Mouse (Mus musculus): ENCODE measurements around the gene Esam. TPM values are rescaled to one million over a fixed set of nuclear protein-coding genes. Genes with fewer than 3 reads are reported as not detected.

Esam gene
- polyA plus RNA-seq, 1 experiment from 2014 or later: 35.7 TPM

DNA sequence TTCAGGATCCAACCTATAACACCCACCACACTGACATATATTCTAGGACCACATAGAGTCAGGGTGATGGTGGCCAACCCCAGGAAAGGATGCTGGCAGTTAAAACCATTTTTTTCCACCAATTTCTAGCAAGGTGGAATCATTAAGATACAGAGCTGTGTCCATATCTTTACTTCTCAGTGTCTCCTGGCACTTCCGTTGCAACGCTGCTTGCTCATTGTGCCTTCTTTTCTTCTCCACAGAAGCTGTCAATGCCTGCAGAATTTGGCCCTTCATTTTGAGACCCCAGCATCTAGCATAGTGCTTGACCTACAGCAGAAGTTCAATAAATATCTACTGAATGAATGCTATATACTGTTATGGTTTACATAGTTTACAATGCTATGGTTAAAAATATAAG is 39.1 kb downstream of the Esam start:
- Histone ChIP-seq H3K4me2 (ENCODE audit: low read depth) (no peak overlapping the region), H3K9me3 (ENCODE audit: control insufficient read depth, low read length) (no peaks in the 10 kb centered on the region), H3K4me1 (ENCODE audit: control insufficient read depth, insufficient read depth, low read length) (no peaks in the 10 kb centered on the region), H3K9ac (ENCODE audit: low read length) (no peak overlapping the region), H3K36me3 (ENCODE audit: control insufficient read depth, insufficient read depth, low read length) (no peaks in the 10 kb centered on the region), H3K4me3 (ENCODE audit: low read depth, low read length) (no peak overlapping the region), H3K27me3 (ENCODE audit: control insufficient read depth, insufficient read depth, low read length) (no peaks in the 10 kb centered on the region), H3K27ac (ENCODE audit: low read depth, low read length) (no peak overlapping the region)
- ATAC-seq (ENCODE audit: insufficient read depth, low FRiP score, low TSS enrichment) (no peak), DNase-seq (ENCODE audit: low spot score) (no peak)
- 86% methylated on average over 2 of the region's 2 CpGs for WGBS

DNA sequence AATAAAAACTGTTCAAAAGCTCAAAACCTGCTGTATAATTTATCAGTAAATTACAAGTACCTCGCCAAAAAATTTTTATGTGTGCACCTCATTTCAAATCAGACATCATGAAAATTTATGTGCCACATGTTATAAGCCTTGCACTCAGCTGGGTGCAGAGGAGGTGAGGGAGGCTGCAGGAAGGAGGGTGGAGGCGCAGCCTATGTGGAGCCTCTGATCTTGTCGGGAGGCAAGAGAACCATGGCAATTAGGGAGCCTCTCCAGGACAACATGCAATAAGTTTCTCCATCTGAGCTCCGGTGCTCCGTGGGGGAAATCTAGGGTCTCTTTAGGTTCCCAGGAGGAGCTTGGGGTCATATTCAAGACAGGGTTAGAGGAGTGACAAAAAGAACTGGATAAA is 39.6 kb downstream of the Esam start:
- 33% methylated on average over 5 of the region's 5 CpGs for WGBS
- Histone ChIP-seq H3K9ac (ENCODE audit: low read length) (no peak overlapping the region), H3K27ac (ENCODE audit: low read depth, low read length) (no peak overlapping the region)

DNA sequence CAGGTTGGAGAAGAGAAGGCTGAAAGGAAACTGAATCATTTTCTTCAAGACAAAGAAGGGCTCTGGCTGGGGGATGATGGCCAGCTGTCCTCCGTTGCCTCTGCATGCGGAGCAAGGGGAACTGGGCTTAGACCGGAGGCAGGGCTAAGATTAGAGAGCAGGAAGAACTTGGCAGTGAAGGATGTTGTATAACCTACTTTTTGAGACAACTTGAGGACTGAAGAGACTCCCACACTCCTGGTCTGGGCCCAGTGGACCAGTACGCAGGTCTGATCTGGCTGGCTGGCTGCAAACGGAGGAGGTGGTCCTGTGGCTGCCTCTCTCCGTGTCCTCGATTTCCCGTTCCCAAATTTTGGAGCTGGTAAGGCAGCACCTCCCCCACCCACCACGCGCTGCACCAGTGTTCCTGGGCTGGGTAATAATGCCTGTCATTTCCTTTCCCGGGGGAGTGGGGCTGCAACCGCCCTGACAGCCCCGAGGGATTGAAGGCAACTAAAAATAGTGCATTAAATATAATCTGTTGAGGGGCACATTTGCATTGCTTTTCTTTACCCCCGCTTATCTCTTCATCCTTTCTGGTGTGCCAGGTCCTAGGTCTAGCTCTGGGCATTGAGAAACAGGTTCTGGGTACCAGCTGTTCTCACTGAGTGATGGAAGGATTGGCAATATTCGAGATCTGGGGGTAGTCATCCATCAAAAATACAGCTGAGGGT is 40.2 kb downstream of the Esam start:
- no peaks in the 10 kb centered on the region for H3K27me3 ChIP-seq (ENCODE audit: control insufficient read depth, insufficient read depth, low read length)
- WGBS: 39% methylated on average over 15 of the region's 15 CpGs
- no peaks in the 10 kb centered on the region for H3K36me3 ChIP-seq (ENCODE audit: control insufficient read depth, insufficient read depth, low read length)
- no peak for DNase-seq (ENCODE audit: low spot score)
- no peak for ATAC-seq (ENCODE audit: insufficient read depth, low FRiP score, low TSS enrichment)
- no peaks in the 10 kb centered on the region for H3K4me1 ChIP-seq (ENCODE audit: control insufficient read depth, insufficient read depth, low read length)
- no peak overlapping the region for H3K4me3 ChIP-seq (ENCODE audit: low read depth, low read length)
- H3K4me2 ChIP-seq (ENCODE audit: low read depth): no peak overlapping the region
- H3K9me3 ChIP-seq (ENCODE audit: control insufficient read depth, low read length): no peaks in the 10 kb centered on the region
- no peak overlapping the region for H3K9ac ChIP-seq (ENCODE audit: low read length)
- H3K27ac ChIP-seq (ENCODE audit: low read depth, low read length): no peak overlapping the region

More for the DNA sequence above, 39.6 kb downstream of the Esam start:
- no peak for ATAC-seq (ENCODE audit: insufficient read depth, low FRiP score, low TSS enrichment)
- no peaks in the 10 kb centered on the region for H3K27me3 ChIP-seq (ENCODE audit: control insufficient read depth, insufficient read depth, low read length)
- DNase-seq (ENCODE audit: low spot score): no peak
- no peaks in the 10 kb centered on the region for H3K36me3 ChIP-seq (ENCODE audit: control insufficient read depth, insufficient read depth, low read length)
- H3K9me3 ChIP-seq (ENCODE audit: control insufficient read depth, low read length): no peaks in the 10 kb centered on the region
- H3K4me1 ChIP-seq (ENCODE audit: control insufficient read depth, insufficient read depth, low read length): no peaks in the 10 kb centered on the region
- H3K4me3 ChIP-seq (ENCODE audit: low read depth, low read length): no peak overlapping the region
- H3K4me2 ChIP-seq (ENCODE audit: low read depth): no peak overlapping the region

DNA sequence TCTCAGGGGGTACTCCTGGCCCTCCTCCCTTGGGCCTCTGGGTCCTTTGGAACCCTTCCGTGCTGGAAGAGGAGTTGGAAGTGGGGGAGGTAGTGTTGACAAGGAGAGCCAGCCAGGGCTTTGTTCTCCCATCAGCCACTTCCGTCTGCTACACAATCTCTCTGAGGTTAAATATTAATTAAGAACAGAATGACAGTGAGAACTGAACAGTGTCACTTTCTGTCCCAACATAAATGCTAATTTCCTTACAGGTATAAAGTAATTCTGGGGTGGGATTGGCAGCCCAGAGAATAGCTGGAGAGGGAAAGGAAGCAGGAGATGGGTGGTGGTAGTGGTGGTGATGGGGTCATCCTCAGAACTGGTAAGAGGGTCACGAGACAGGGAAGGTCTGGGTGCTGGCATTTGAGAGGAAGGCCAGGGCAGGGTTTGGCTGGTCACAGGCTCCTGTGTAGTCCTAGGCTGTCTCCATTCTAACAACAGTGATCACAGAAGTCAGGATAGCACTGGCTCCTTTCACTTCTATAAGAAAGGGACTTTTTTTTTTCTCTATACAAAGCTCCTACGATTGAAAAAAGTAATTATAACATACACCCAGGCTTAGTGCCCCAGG is 40.8 kb downstream of the Esam start:
- Histone ChIP-seq H3K9ac (ENCODE audit: low read length) (no peak overlapping the region), H3K27ac (ENCODE audit: low read depth, low read length) (no peak overlapping the region), H3K4me3 (ENCODE audit: low read depth, low read length) (no peak overlapping the region), H3K36me3 (ENCODE audit: control insufficient read depth, insufficient read depth, low read length) (no peaks in the 10 kb centered on the region), H3K9me3 (ENCODE audit: control insufficient read depth, low read length) (no peaks in the 10 kb centered on the region), H3K27me3 (ENCODE audit: control insufficient read depth, insufficient read depth, low read length) (no peaks in the 10 kb centered on the region), H3K4me2 (ENCODE audit: low read depth) (no peak overlapping the region), H3K4me1 (ENCODE audit: control insufficient read depth, insufficient read depth, low read length) (no peaks in the 10 kb centered on the region)
- DNase-seq (ENCODE audit: low spot score) (no peak), ATAC-seq (ENCODE audit: insufficient read depth, low FRiP score, low TSS enrichment) (no peak)
- 42% methylated on average over 4 of the region's 4 CpGs for WGBS

DNA sequence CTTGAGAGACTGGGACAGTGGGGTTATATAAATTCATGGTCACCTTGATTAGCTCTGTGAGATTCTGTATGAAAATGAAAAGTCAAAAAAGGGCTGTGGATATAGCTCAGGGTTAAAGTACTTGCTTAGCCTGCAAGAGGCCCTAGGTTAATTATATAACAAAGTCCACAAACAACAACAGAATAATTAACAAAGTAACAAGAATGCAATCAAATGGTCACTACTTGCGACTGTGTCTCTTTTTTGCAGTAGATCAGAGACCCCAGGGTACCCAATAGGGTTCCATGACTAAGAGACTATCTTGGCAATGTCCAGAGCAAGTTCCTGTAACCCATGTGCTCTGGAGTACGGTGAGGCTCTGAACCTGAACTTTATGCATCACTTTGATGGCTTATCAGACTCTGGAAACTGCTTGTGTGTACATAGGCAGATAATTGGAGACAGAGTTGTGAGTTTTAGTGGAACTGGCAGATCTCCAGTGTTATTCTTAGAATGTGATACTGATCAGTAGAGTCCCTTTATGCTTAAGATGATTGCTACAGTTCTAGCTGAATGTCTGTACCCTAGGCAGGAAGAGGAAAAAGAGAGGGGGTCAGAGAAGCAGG is 41.5 kb downstream of the Esam start:
- Histone ChIP-seq H3K4me1 (ENCODE audit: control insufficient read depth, insufficient read depth, low read length) (no peaks in the 10 kb centered on the region), H3K27me3 (ENCODE audit: control insufficient read depth, insufficient read depth, low read length) (no peaks in the 10 kb centered on the region), H3K9me3 (ENCODE audit: control insufficient read depth, low read length) (no peaks in the 10 kb centered on the region), H3K4me3 (ENCODE audit: low read depth, low read length) (no peak overlapping the region), H3K36me3 (ENCODE audit: control insufficient read depth, insufficient read depth, low read length) (no peaks in the 10 kb centered on the region), H3K4me2 (ENCODE audit: low read depth) (no peak overlapping the region), H3K9ac (ENCODE audit: low read length) (no peak overlapping the region), H3K27ac (ENCODE audit: low read depth, low read length) (no peak overlapping the region)
- WGBS: 86% methylated on average over 2 of the region's 2 CpGs
- DNase-seq (ENCODE audit: low spot score) (no peak), ATAC-seq (ENCODE audit: insufficient read depth, low FRiP score, low TSS enrichment) (no peak)

DNA sequence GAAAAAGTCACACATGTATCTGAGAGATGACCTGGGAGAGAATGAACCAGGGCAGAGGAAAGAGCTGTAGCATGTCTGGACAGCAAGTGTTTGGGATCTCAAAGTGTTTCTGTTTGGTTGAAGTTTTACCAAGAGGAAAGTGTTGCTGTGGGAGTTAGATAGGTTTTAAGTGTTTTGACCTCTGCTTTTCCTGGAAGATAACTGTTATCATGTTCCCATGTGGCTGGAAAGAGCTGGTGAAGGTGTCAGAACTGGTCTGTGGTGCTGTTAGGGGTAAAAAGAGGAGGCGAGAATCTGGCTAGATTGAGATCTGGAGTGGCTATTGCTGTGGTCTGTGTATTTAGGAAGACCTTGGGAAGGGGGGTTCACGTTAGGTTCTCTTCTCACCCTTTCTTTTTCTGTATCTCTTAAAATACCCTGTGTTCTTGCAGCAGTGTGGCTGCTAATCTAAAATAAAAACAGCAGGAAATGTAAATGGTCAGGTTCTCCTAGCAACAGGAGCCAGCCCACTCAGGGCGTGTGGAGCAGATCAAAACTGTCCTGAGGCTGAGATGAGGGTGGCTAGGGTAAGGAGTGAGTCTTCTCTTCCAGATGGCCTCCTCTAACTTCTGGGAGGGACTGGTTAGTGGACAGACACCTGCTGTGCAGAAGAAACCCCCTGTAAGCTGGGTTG is 44.5 kb downstream of the Esam start:
- Histone ChIP-seq H3K9me3 (ENCODE audit: control insufficient read depth, low read length) (no peaks in the 10 kb centered on the region), H3K27me3 (ENCODE audit: control insufficient read depth, insufficient read depth, low read length) (no peaks in the 10 kb centered on the region), H3K4me2 (ENCODE audit: low read depth) (no peak overlapping the region), H3K4me3 (ENCODE audit: low read depth, low read length) (no peak overlapping the region), H3K27ac (ENCODE audit: low read depth, low read length) (no peak overlapping the region), H3K36me3 (ENCODE audit: control insufficient read depth, insufficient read depth, low read length) (no peaks in the 10 kb centered on the region), H3K4me1 (ENCODE audit: control insufficient read depth, insufficient read depth, low read length) (0 out of 2 replicates have a peak, but pooled peaks cover 3% of the 10 kb centered on the region), H3K9ac (ENCODE audit: low read length) (no peak overlapping the region)
- DNase-seq (ENCODE audit: low spot score) (no peak), ATAC-seq (ENCODE audit: insufficient read depth, low FRiP score, low TSS enrichment) (no peak)
- 71% methylated on average over 3 of the region's 3 CpGs for WGBS

DNA sequence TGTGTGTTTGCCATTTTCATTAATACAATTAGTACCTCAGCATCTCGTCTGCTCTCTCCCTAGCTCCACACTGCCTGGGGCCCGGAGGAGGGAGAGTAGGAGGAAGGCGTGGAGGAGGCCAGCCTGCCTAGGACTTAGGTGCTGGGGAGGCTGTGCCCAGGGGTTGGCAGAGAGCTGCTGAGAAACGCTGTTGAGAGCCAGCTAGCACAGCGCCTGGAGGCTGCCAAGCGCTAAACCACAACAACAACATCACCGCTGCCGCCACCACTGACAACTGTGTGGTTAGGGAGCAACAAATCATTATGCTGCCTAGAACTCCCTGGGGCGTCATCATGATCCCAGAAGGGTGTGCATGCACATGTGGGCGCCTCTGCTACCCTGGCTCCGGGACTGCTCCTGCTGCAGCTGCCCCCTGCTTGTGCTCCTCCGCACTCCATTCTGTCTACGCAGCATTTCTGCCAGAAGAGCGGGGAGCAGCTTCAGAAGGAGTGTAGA is 48.6 kb downstream of the Esam start:
- H3K36me3 ChIP-seq (ENCODE audit: control insufficient read depth, insufficient read depth, low read length): no peaks in the 10 kb centered on the region
- H3K4me1 ChIP-seq (ENCODE audit: control insufficient read depth, insufficient read depth, low read length): 0 out of 2 replicates have a peak, but pooled peaks cover 3% of the 10 kb centered on the region
- no peak overlapping the region for H3K4me3 ChIP-seq (ENCODE audit: low read depth, low read length)
- H3K27ac ChIP-seq (ENCODE audit: low read depth, low read length): no peak overlapping the region
- peak; percentile 68; the same call in 1 of the 2 replicates for ATAC-seq (ENCODE audit: insufficient read depth, low FRiP score, low TSS enrichment)
- H3K27me3 ChIP-seq (ENCODE audit: control insufficient read depth, insufficient read depth, low read length): no peaks in the 10 kb centered on the region
- no peak overlapping the region for H3K9ac ChIP-seq (ENCODE audit: low read length)
- no peak overlapping the region for H3K4me2 ChIP-seq (ENCODE audit: low read depth)
- WGBS: 30% methylated on average over 14 of the region's 14 CpGs
- peak; percentile 15 for DNase-seq (ENCODE audit: low spot score)
- H3K9me3 ChIP-seq (ENCODE audit: control insufficient read depth, low read length): no peaks in the 10 kb centered on the region

DNA sequence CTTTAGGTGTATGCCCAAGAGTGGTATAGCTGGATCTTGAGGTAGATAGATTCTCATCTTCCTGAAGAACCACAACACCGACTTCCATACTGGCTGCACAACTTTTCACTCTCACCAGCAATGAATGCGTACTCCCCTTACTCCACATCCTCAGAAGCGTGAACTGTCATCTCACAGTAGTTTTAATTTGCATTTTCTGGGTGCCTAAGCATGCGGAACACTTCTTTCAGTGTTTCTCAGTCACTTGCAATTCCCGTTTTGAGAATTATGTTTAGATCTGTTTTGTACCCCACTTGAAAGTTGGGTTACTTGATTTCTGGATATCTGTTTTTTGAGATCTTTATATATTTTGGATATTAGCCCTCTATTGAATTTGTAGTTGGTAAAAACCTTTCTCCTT is 55.7 kb downstream of the Esam start:
- H3K4me2 ChIP-seq (ENCODE audit: low read depth): no peak overlapping the region
- 87% methylated on average over 5 of the region's 5 CpGs for WGBS

More for the DNA sequence above, 55.7 kb downstream of the Esam start:
- no peak for ATAC-seq (ENCODE audit: insufficient read depth, low FRiP score, low TSS enrichment)
- H3K27ac ChIP-seq (ENCODE audit: low read depth, low read length): no peak overlapping the region
- H3K4me1 ChIP-seq (ENCODE audit: control insufficient read depth, insufficient read depth, low read length): no peaks in the 10 kb centered on the region
- H3K36me3 ChIP-seq (ENCODE audit: control insufficient read depth, insufficient read depth, low read length): no peaks in the 10 kb centered on the region
- no peak overlapping the region for H3K4me3 ChIP-seq (ENCODE audit: low read depth, low read length)
- DNase-seq (ENCODE audit: low spot score): no peak
- no peaks in the 10 kb centered on the region for H3K9me3 ChIP-seq (ENCODE audit: control insufficient read depth, low read length)
- H3K9ac ChIP-seq (ENCODE audit: low read length): no peak overlapping the region
- no peaks in the 10 kb centered on the region for H3K27me3 ChIP-seq (ENCODE audit: control insufficient read depth, insufficient read depth, low read length)
